Mouse (Mus musculus) MEL (cell line): Measurements from ENCODE around the gene Igf2bp1. TPM values are rescaled to one million over a fixed set of nuclear protein-coding genes. Genes with fewer than 3 reads are reported as not detected.

Experiments
- DNase-seq: peaks from one replicate; pipeline ENCODE4 v3.0.0; 2011; ENCODE audit warnings: low read depth, low spot score
- H3K27ac ChIP-seq: 2 replicates; pipeline ENCODE4 v1.5.1; 2012; ENCODE audit warnings: low read depth, mild to moderate bottlenecking, control low read depth, low read length, moderate library complexity; ENCODE audit not compliant: control insufficient read depth
- H3K27me3 ChIP-seq, 2 experiments: fragments of 150-350 bp in 1 of 2; sonication (generic) in 1 of 2; 2 replicates each; pipeline ENCODE4 v1.6.1; 2012; ENCODE audit warnings: low read length in 2 of 2, mild to moderate bottlenecking in 2 of 2, improper control_type of control experiment in 1 of 2, moderate library complexity in 1 of 2; ENCODE audit not compliant: insufficient read depth in 2 of 2, control insufficient read depth in 1 of 2
- H3K36me3 ChIP-seq, 2 experiments: 2 replicates each; pipeline ENCODE4 v1.6.1; 2012 to 2014; ENCODE audit warnings: low read length in 2 of 2, improper control_type of control experiment in 1 of 2, inconsistent platforms in 1 of 2, mild to moderate bottlenecking in 1 of 2; ENCODE audit not compliant: insufficient read depth in 2 of 2, control insufficient read depth in 1 of 2
- H3K4me1 ChIP-seq, 2 experiments: fragments of 150-350 bp in 1 of 2; sonication (generic) in 1 of 2; 2 replicates each; pipeline ENCODE4 v1.6.1; 2012; ENCODE audit warnings: low read length in 2 of 2, improper control_type of control experiment in 1 of 2, mild to moderate bottlenecking in 1 of 2; ENCODE audit not compliant: insufficient read depth in 2 of 2, control insufficient read depth in 1 of 2
- H3K4me3 ChIP-seq, 2 experiments: fragments of 150-350 bp in 1 of 2; sonication (generic) in 1 of 2; 2 replicates each; pipeline ENCODE4 v1.5.1; 2012; ENCODE audit warnings: low read depth in 2 of 2, low read length in 2 of 2, mild to moderate bottlenecking in 2 of 2, moderate library complexity in 2 of 2, control low read depth in 1 of 2, improper control_type of control experiment in 1 of 2; ENCODE audit not compliant: control insufficient read depth in 1 of 2, insufficient read depth in 1 of 2
- H3K79me2 ChIP-seq: 2 replicates; pipeline ENCODE4 v1.6.1; 2012; ENCODE audit warnings: mild to moderate bottlenecking, low read length, moderate library complexity; ENCODE audit not compliant: control insufficient read depth, poor library complexity, insufficient read depth
- H3K9ac ChIP-seq: 2 replicates; pipeline ENCODE4 v1.6.1; 2012; ENCODE audit warnings: low read depth, mild to moderate bottlenecking, control low read depth, low read length, moderate library complexity; ENCODE audit not compliant: control insufficient read depth, poor library complexity, severe bottlenecking
- H3K9me3 ChIP-seq: fragments of 150-350 bp; sonication (generic); replicated peaks from 2 replicates; pipeline ENCODE4 v1.6.1; 2012; ENCODE audit warnings: mild to moderate bottlenecking, low read length, improper control_type of control experiment, moderate library complexity; ENCODE audit not compliant: insufficient read depth
- BHLHE40 ChIP-seq: IDR thresholded peaks from 2 replicates; pipeline ENCODE4 v1.6.1; 2012; ENCODE audit warnings: low read depth, mild to moderate bottlenecking, inconsistent platforms, low read length, improper control_type of control experiment, borderline replicate concordance
- CHD2 ChIP-seq: IDR thresholded peaks from 2 replicates; pipeline ENCODE4 v1.6.1; 2011; ENCODE audit warnings: low read length, improper control_type of control experiment
- E2F4 ChIP-seq: IDR thresholded peaks from 2 replicates; pipeline ENCODE4 v1.6.1; 2011; ENCODE audit warnings: low read depth, low read length, improper control_type of control experiment, borderline replicate concordance
- ELF1 ChIP-seq: IDR thresholded peaks from 2 replicates; pipeline ENCODE4 v1.6.1; 2014; ENCODE audit warnings: low read depth, mild to moderate bottlenecking, inconsistent platforms, low read length, improper control_type of control experiment, moderate library complexity
- EP300 ChIP-seq, 2 experiments: IDR thresholded peaks; 2 replicates each; pipeline ENCODE4 v1.6.1; 2011; ENCODE audit warnings: improper control_type of control experiment in 2 of 2, low read length in 2 of 2, low read depth in 1 of 2, mild to moderate bottlenecking in 1 of 2
- ETS1 ChIP-seq: IDR thresholded peaks from 2 replicates; pipeline ENCODE4 v1.6.1; 2012; ENCODE audit warnings: low read depth, mild to moderate bottlenecking, inconsistent platforms, low read length, improper control_type of control experiment, moderate library complexity
- HCFC1 ChIP-seq: IDR thresholded peaks from 2 replicates; pipeline ENCODE4 v1.6.1; 2012; ENCODE audit warnings: low read depth, mild to moderate bottlenecking, inconsistent platforms, low read length, improper control_type of control experiment, moderate library complexity
- JUND ChIP-seq: IDR thresholded peaks from 2 replicates; pipeline ENCODE4 v1.6.1; 2011; ENCODE audit warnings: low read depth, mild to moderate bottlenecking, improper control_type of control experiment, low read length
- MYB ChIP-seq: IDR thresholded peaks from 2 replicates; pipeline ENCODE4 v1.6.1; 2011; ENCODE audit warnings: mild to moderate bottlenecking, low read depth, low read length, improper control_type of control experiment
- RAD21 ChIP-seq: IDR thresholded peaks from 2 replicates; pipeline ENCODE4 v1.6.1; 2011; ENCODE audit warnings: mild to moderate bottlenecking, low read depth, low read length, improper control_type of control experiment
- RCOR1 ChIP-seq: IDR thresholded peaks from 2 replicates; pipeline ENCODE4 v1.6.1; 2012; ENCODE audit warnings: low read depth, mild to moderate bottlenecking, inconsistent platforms, low read length, improper control_type of control experiment
- SIN3A ChIP-seq: IDR thresholded peaks from 2 replicates; pipeline ENCODE4 v1.6.1; 2012; ENCODE audit warnings: low read length, improper control_type of control experiment, inconsistent platforms
- SMC3 ChIP-seq: IDR thresholded peaks from 2 replicates; pipeline ENCODE4 v1.6.1; 2011; ENCODE audit warnings: low read depth, low read length, improper control_type of control experiment
- TBP ChIP-seq: IDR thresholded peaks from 2 replicates; pipeline ENCODE4 v1.8.0; 2011; ENCODE audit warnings: low read depth, low read length, improper control_type of control experiment
- TCF12 ChIP-seq: IDR thresholded peaks from 2 replicates; pipeline ENCODE4 v1.6.1; 2014; ENCODE audit warnings: low read depth, mild to moderate bottlenecking, inconsistent platforms, low read length, improper control_type of control experiment, moderate library complexity
- USF1 ChIP-seq: IDR thresholded peaks from 2 replicates; pipeline ENCODE4 v1.6.1; 2014; ENCODE audit warnings: low read depth, mild to moderate bottlenecking, inconsistent platforms, low read length, improper control_type of control experiment, moderate library complexity
- ZKSCAN1 ChIP-seq: IDR thresholded peaks from 2 replicates; pipeline ENCODE4 v1.6.1; 2012; ENCODE audit warnings: low read depth, mild to moderate bottlenecking, inconsistent platforms, low read length, improper control_type of control experiment, moderate library complexity
- polyA plus RNA-seq, 2 experiments: library from polyadenylated mRNA; stranded (reverse) in 1 of 2; unstranded in 1 of 2; fragments of >175 nt in 1 of 2; fragments of >200 nt in 1 of 2; gene quantifications; 2 replicates each; pipeline versions ENCODE4 v1.2.1 to v1.2.4; 2012; ENCODE audit warnings: low replicate concordance in 2 of 2, low read depth in 1 of 2; ENCODE audit not compliant: insufficient read length in 2 of 2, insufficient read depth in 1 of 2, missing spikeins in 1 of 2
- total RNA-seq: library from RNA; depleted of rRNA; stranded (reverse); fragments of 300-350 nt; gene quantifications from 2 replicates; pipeline ENCODE4 v1.2.3, GENCODE M21; 2012

Gene Igf2bp1
- total and polyA plus RNA-seq, 3 experiments: 0.15 TPM; not detected in 2

GRCm38 (mm10) chr11:95989864-95990263 lies 15.9 kb downstream of the Igf2bp1 start:
- TF ChIP-seq ELF1 (no peak), CHD2 (no peak), MYB (no peak), ETS1 (no peak), RAD21 (no peak), BHLHE40 (no peak), JUND (no peak), USF1 (no peak), SMC3 (no peak), RCOR1 (no peak), E2F4 (no peak)
- Histone ChIP-seq H3K9me3 (no peaks in the 10 kb centered on the region), H3K79me2 (no peaks in the 10 kb centered on the region), H3K27ac (no peak overlapping the region), H3K27me3 (peaks cover 0 to 3% of the 10 kb centered on the region in 2 experiments; a peak in 2 of 4 replicates), H3K36me3 (peaks cover 0 to 14% of the 10 kb centered on the region in 2 experiments; a peak in 2 of 4 replicates), H3K4me3 (no peak overlapping the region), H3K9ac (no peak overlapping the region), H3K4me1 (peaks cover 9 to 14% of the 10 kb centered on the region in 2 experiments)
- no peak for DNase-seq

- TF ChIP-seq ZKSCAN1 (no peak), HCFC1 (no peak), EP300 (IDR thresholded peaks at IDR 0.05; ENCODE audit: low read depth in 1 of 2, low read length in 2 of 2) (peak in 1 of 2 experiments; percentile 29; a peak in 1 of 4 replicates), SIN3A (peak; percentile 32; the same call in 1 of the 2 replicates), BHLHE40 (0 out of 2 replicates have a peak, but pooled peaks have one; percentile 26), TCF12 (0 out of 2 replicates have a peak, but pooled peaks have one; percentile 9), TBP (0 out of 2 replicates have a peak, but pooled peaks have one; percentile 15)
- TF ChIP-seq, all 39 proteins: peak for 5
- peak; percentile 78 for DNase-seq
- H3K36me3 ChIP-seq: peaks cover 0 to 14% of the 10 kb centered on the region in 2 experiments; a peak in 2 of 4 replicates
- peaks cover 9 to 14% of the 10 kb centered on the region in 2 experiments for H3K4me1 ChIP-seq
- H3K27ac ChIP-seq: peak overlapping the region; percentile 32; the same call in 1 of the 2 replicates
- H3K4me3 ChIP-seq: peak overlapping the region; percentile 14 to 38; a peak in 2 of 4 replicates
- no peaks in the 10 kb centered on the region for H3K27me3 ChIP-seq
- no peaks in the 10 kb centered on the region for H3K9me3 ChIP-seq
- peak overlapping the region; percentile 30 for H3K9ac ChIP-seq
- no peaks in the 10 kb centered on the region for H3K79me2 ChIP-seq
Observed at GRCm38 (mm10) chr11:95988533-95988932, 17.2 kb downstream of the Igf2bp1 start.
